Comparison of ENCODE assay signal across 8 mouse cellular contexts in genomic region chr8:83971661-83972060, GRCm38 (mm10). TPM values are rescaled to one million over a fixed set of nuclear protein-coding genes. Genes with fewer than 3 reads are reported as not detected.
A peak's percentile ranks its signal among the peaks of the same experiment; 100 is the strongest.
DNase-seq lines count a peak whose midpoint lies in the region; ATAC-seq and TF ChIP-seq lines count a peak whose summit lies in the region.
"Had no signal": no experiment of that assay in that cellular context is flagged by ENCODE, and none has a peak within 500 bp of the region (broad histone marks: within the 10 kb centered on the region; RNA-seq: fewer than 3 reads in every experiment).

No protein-coding gene starts in this region.

- DNase-seq in lung, embryonic 14.5 days, result no peak
- no peak for DNase-seq in lung, postnatal 14 days
- no peak for DNase-seq in adrenal gland, adult (ENCODE audit: inconsistent age in 2 of 2, low spot score in 1 of 2)
- DNase-seq in thymus, postnatal 4 days, result no peak
- DNase-seq: gastrocnemius, postnatal 10 days had no signal

- WGBS in lung, embryonic 14.5 days, result 75% methylated on average over 6 of the region's 6 CpGs
- WGBS in forebrain, embryonic 13.5 days, result 73% methylated on average over 6 of the region's 6 CpGs
- WGBS in limb, embryonic 13.5 days, result 78% methylated on average over 6 of the region's 6 CpGs
- WGBS in stomach, embryonic 14.5 days, result 74% methylated on average over 6 of the region's 6 CpGs

- H3K4me1 ChIP-seq in lung, embryonic 14.5 days (ENCODE audit: insufficient read depth), result no peaks in the 10 kb centered on the region
- peaks cover 29% of the 10 kb centered on the region for H3K4me1 ChIP-seq in forebrain, embryonic 13.5 days
- peaks cover 24% of the 10 kb centered on the region for H3K4me1 ChIP-seq in limb, embryonic 13.5 days
- H3K4me1 ChIP-seq in stomach, embryonic 14.5 days (ENCODE audit: control insufficient read depth, insufficient read depth, low read length), result peaks cover 12% of the 10 kb centered on the region; the same call in 1 of the 2 replicates

- ATAC-seq in lung, embryonic 14.5 days (ENCODE audit: insufficient read depth), result no peak
- no peak for ATAC-seq in forebrain, embryonic 13.5 days
- no peak for ATAC-seq in limb, embryonic 13.5 days (ENCODE audit: low FRiP score, low read depth)
- ATAC-seq in stomach, embryonic 14.5 days (ENCODE audit: insufficient number of reproducible peaks, insufficient read depth, low FRiP score, low read depth), result no peak

- TF ChIP-seq CTCF in lung, embryonic 14.5 days (IDR thresholded peaks at IDR 0.05; ENCODE audit: low read depth), result no peak

- no peak overlapping the region for H3K9ac ChIP-seq in lung, embryonic 14.5 days
- H3K9ac ChIP-seq in forebrain, embryonic 13.5 days, result peak overlapping the region; percentile 91; the same call in 1 of the 2 replicates
- H3K9ac ChIP-seq in limb, embryonic 13.5 days, result no peak overlapping the region; the same call in 1 of the 2 replicates
- no peak overlapping the region; the same call in 1 of the 2 replicates for H3K9ac ChIP-seq in stomach, embryonic 14.5 days (replicated peaks; ENCODE audit: low read depth, low read length)

- H3K27ac ChIP-seq in lung, embryonic 14.5 days (ENCODE audit: low read depth), result no peak overlapping the region
- no peak overlapping the region for H3K27ac ChIP-seq in forebrain, embryonic 13.5 days
- no peak overlapping the region for H3K27ac ChIP-seq in limb, embryonic 13.5 days
- H3K27ac ChIP-seq in stomach, embryonic 14.5 days (ENCODE audit: low read length), result no peak overlapping the region

- H3K9me3 ChIP-seq in lung, embryonic 14.5 days (ENCODE audit: low read depth, low read length), result no peaks in the 10 kb centered on the region
- no peaks in the 10 kb centered on the region for H3K9me3 ChIP-seq in forebrain, embryonic 13.5 days (replicated peaks)
- no peaks in the 10 kb centered on the region for H3K9me3 ChIP-seq in limb, embryonic 13.5 days
- no peaks in the 10 kb centered on the region for H3K9me3 ChIP-seq in stomach, embryonic 14.5 days (ENCODE audit: control insufficient read depth, low read depth, low read length)

- peaks cover 27% of the 10 kb centered on the region for H3K36me3 ChIP-seq in lung, embryonic 14.5 days (ENCODE audit: insufficient read depth)
- peaks cover 31% of the 10 kb centered on the region for H3K36me3 ChIP-seq in forebrain, embryonic 13.5 days (ENCODE audit: poor library complexity, severe bottlenecking)
- peaks cover 29% of the 10 kb centered on the region for H3K36me3 ChIP-seq in limb, embryonic 13.5 days
- peaks cover 7% of the 10 kb centered on the region; the same call in 1 of the 2 replicates for H3K36me3 ChIP-seq in stomach, embryonic 14.5 days (ENCODE audit: control insufficient read depth, insufficient read depth, low read length)

- H3K27me3 ChIP-seq in lung, embryonic 14.5 days (ENCODE audit: insufficient read depth, low read length), result no peaks in the 10 kb centered on the region
- H3K27me3 ChIP-seq in forebrain, embryonic 13.5 days, result no peaks in the 10 kb centered on the region
- no peaks in the 10 kb centered on the region for H3K27me3 ChIP-seq in limb, embryonic 13.5 days
- H3K27me3 ChIP-seq in stomach, embryonic 14.5 days (ENCODE audit: control insufficient read depth, insufficient read depth, low read length), result no peaks in the 10 kb centered on the region

- peak overlapping the region; percentile 97 for H3K4me3 ChIP-seq in lung, embryonic 14.5 days (ENCODE audit: low read depth, low read length)
- H3K4me3 ChIP-seq in forebrain, embryonic 13.5 days, result peak overlapping the region; percentile 90
- peak overlapping the region; percentile 95 for H3K4me3 ChIP-seq in limb, embryonic 13.5 days
- H3K4me3 ChIP-seq in stomach, embryonic 14.5 days (ENCODE audit: low read depth, low read length), result 0 out of 2 replicates have a peak overlapping the region, but pooled peaks have one; percentile 90

- H3K4me2 ChIP-seq in lung, embryonic 14.5 days, result peak overlapping the region; percentile 88
- peak overlapping the region; percentile 86 for H3K4me2 ChIP-seq in forebrain, embryonic 13.5 days
- H3K4me2 ChIP-seq in limb, embryonic 13.5 days (replicated peaks), result peak overlapping the region; percentile 87
- peak overlapping the region; percentile 81 for H3K4me2 ChIP-seq in stomach, embryonic 14.5 days (replicated peaks; ENCODE audit: low read depth, low read length)

RNA-seq across cellular contexts. Expression of gene Prkaca, which starts 1.1 kb away (rescaled TPM):
- 121 and 136 TPM in 2 replicates for polyA plus RNA-seq in lung, embryonic 14.5 days (2014; fragmentation: Nextera tagmentation; extraction: Ambion mirVana)
- polyA plus RNA-seq in forebrain, embryonic 13.5 days (2015; fragmentation: Nextera tagmentation; extraction: Ambion mirVana), result 146 and 148 TPM in 2 replicates
- polyA plus RNA-seq in limb, embryonic 13.5 days (2015; fragmentation: Nextera tagmentation; extraction: Ambion mirVana), result 169 and 174 TPM in 2 replicates
- polyA plus RNA-seq in stomach, embryonic 14.5 days (2014; fragmentation: Nextera tagmentation; extraction: Ambion mirVana), result 101 and 112 TPM in 2 replicates

RNA-seq across cellular contexts. Expression of gene Asf1b, which starts 16.4 kb away (rescaled TPM):
- 87.4 and 88.9 TPM in 2 replicates for polyA plus RNA-seq in lung, embryonic 14.5 days (2014; fragmentation: Nextera tagmentation; extraction: Ambion mirVana)
- 44.0 and 44.9 TPM in 2 replicates for polyA plus RNA-seq in forebrain, embryonic 13.5 days (2015; fragmentation: Nextera tagmentation; extraction: Ambion mirVana)
- polyA plus RNA-seq in limb, embryonic 13.5 days (2015; fragmentation: Nextera tagmentation; extraction: Ambion mirVana), result 51.4 and 52.9 TPM in 2 replicates
- polyA plus RNA-seq in stomach, embryonic 14.5 days (2014; fragmentation: Nextera tagmentation; extraction: Ambion mirVana), result 53.2 and 58.2 TPM in 2 replicates

RNA-seq across cellular contexts. Expression of gene Gm10644, which starts 16.7 kb away (rescaled TPM):
- polyA plus RNA-seq in lung, embryonic 14.5 days (2014; fragmentation: Nextera tagmentation; extraction: Ambion mirVana), result 0.50 and 0.64 TPM in 2 replicates
- polyA plus RNA-seq in forebrain, embryonic 13.5 days (2015; fragmentation: Nextera tagmentation; extraction: Ambion mirVana), result 0.67 and 0.98 TPM in 2 replicates
- polyA plus RNA-seq in limb, embryonic 13.5 days (2015; fragmentation: Nextera tagmentation; extraction: Ambion mirVana), result 0.40 and 0.43 TPM in 2 replicates
- polyA plus RNA-seq in stomach, embryonic 14.5 days (2014; fragmentation: Nextera tagmentation; extraction: Ambion mirVana), result 0.56 and 0.70 TPM in 2 replicates

RNA-seq across cellular contexts. Expression of gene Samd1, which starts 25.8 kb away (rescaled TPM):
- 16.0 and 17.3 TPM in 2 replicates for polyA plus RNA-seq in lung, embryonic 14.5 days (2014; fragmentation: Nextera tagmentation; extraction: Ambion mirVana)
- 9.5 and 10.2 TPM in 2 replicates for polyA plus RNA-seq in forebrain, embryonic 13.5 days (2015; fragmentation: Nextera tagmentation; extraction: Ambion mirVana)
- 12.3 and 12.4 TPM in 2 replicates for polyA plus RNA-seq in limb, embryonic 13.5 days (2015; fragmentation: Nextera tagmentation; extraction: Ambion mirVana)
- polyA plus RNA-seq in stomach, embryonic 14.5 days (2014; fragmentation: Nextera tagmentation; extraction: Ambion mirVana), result 17.5 and 18.3 TPM in 2 replicates

RNA-seq across cellular contexts. Expression of gene 1700067K01Rik, which starts 29.6 kb away (rescaled TPM):
- 1.4 and 1.5 TPM in 2 replicates for polyA plus RNA-seq in lung, embryonic 14.5 days (2014; fragmentation: Nextera tagmentation; extraction: Ambion mirVana)
- 1.00 and 1.2 TPM in 2 replicates for polyA plus RNA-seq in forebrain, embryonic 13.5 days (2015; fragmentation: Nextera tagmentation; extraction: Ambion mirVana)
- polyA plus RNA-seq in limb, embryonic 13.5 days (2015; fragmentation: Nextera tagmentation; extraction: Ambion mirVana), result 1.3 and 1.4 TPM in 2 replicates
- 0.71 and 0.87 TPM in 2 replicates for polyA plus RNA-seq in stomach, embryonic 14.5 days (2014; fragmentation: Nextera tagmentation; extraction: Ambion mirVana)
